Mouse (Mus musculus) frontal cortex, adult (tissue): ENCODE measurements at regions not wholly inside any gene's neighbourhood (a gene's known extent, or its start where the extent isn't known, plus 50 kb on each side); places are given as distances from the start of the nearest gene placed in this dataset.

Experiments
- ATAC-seq: cut with Nextera tagmentation; 2 replicates; pipeline ENCODE4 v1.9.2; 2017; ENCODE audit warnings: mild to moderate bottlenecking, moderate library complexity, mixed read lengths; ENCODE audit not compliant: low TSS enrichment

GRCm38 (mm10) chr7:71873817-71874216 is 432.6 kb downstream of the Mctp2 start:
- no peak for ATAC-seq

DNA sequence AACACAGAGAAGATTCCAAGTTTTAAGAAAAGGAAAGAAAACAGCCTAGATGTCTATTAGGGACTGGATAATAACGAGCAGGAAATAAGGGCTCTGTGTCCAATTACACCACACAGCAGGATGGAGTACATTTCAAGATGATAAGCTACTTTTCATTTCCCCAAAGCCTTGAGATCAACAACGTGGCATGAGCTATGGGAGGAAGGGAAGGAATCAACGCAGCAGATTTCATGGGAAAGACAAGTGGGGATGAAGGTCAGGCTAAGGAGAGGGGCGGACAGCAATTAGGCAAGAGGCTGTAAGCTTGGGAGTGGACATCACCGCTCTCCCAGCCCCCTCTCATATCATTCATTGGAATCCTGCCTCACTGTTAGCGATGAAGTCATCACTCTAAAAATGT is 433.5 kb downstream of the Mctp2 start:
- ATAC-seq, result no peak

GRCm38 (mm10) chr7:71867090-71867489 is 439.3 kb downstream of the Mctp2 start:
- peak; percentile 64; the same call in 1 of the 2 replicates for ATAC-seq

DNA sequence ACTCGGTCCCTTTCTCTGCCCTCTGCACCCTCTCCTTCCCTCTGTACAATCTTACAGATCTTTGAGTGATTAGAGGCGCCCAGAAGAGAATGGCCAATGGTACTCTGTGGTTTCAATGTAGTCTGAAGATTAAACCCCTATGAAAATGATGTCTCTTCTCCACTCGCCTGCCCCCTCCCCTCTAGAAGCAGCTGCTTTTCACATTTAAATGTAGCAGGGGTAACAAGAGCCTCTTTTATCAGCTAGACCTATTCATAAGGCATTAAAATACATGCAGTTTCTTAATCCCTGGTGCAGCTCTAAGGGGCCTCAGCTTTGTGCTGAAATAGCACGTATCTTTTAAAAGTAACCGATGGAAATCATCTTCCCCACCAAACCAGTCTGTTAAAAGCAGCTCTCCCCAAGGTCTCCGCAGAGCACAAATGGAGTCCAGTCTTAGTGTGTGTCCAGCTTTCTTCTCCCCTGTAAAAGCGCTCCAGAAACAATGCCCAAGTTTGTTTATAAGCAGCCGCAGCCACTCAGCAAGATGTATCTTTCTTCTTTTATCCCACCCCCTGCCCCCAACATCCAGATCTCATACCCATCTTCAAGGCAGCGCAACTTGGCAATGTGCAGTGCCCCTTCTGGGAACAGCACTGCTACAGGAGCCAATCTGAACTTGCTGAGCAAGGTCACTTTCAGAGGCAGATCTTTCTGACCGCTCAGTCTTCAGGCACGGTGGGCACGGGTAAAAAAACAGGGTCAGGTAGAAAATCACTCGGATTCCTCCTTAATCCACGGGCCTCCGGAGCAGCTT is 440.8 kb downstream of the Mctp2 start:
- no peak for ATAC-seq

DNA sequence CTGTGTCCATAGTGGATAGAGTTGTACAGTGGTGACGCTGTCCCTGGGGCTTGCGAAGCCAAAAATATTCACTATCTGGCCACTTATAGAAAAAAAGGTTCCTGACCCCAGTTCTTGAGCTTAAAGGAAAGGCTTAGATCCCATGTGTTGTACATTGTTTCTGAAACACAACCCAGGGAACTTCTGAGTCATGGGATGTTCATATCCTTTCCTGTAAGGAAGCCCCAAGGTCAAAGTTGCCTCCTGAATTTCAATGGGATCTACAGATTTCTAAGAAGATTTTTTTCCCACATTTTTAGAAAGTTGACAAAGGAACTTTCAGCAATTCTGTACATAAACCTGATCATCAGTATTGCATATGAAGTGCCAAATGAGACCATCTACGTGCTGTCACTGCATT is 453.5 kb downstream of the Mctp2 start:
- ATAC-seq, result no peak

DNA sequence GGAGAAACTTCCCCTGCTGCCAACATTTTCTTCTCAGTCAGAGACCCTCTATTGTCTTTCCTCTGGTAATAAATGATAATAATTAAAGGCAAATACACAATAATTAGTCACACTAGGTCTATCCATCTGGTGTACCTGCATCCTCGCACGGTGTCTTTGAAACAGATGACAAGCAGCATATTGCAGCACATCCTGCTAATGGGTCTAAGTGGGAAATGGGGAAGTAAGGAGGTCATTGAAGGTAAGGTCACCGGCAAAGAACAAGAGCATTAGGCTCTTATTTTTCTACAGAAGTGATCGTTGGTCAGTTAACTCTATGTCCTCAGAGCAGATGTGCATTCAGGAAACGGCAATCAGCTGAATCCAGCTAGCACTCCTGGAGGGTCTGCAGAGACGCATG is 457.2 kb downstream of the Mctp2 start:
- no peak for ATAC-seq

DNA sequence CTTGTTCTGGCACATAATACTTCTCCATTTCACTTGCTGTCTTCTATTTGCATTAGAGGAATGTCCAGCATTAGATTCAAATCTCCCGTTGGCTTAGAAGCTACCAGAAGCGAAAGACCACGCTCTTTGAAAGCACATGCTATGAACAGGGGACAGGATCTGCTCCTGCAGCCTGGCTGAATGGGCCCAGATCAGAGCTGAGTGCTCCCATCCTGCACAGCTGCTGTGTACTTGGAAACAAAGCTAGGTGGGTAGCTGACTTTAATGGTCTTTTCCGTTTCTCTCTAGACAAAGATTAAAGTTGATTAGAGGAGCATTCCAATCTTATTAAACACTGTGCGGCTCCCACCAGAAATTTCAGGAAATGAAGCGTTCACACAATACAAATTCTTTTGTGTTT is 468.6 kb downstream of the Mctp2 start:
- no peak for ATAC-seq

GRCm38 (mm10) chr7:71831790-71832525 is 474.4 kb downstream of the Mctp2 start:
- ATAC-seq, result no peak

GRCm38 (mm10) chr7:71829567-71829966 is 476.8 kb downstream of the Mctp2 start:
- no peak for ATAC-seq

DNA sequence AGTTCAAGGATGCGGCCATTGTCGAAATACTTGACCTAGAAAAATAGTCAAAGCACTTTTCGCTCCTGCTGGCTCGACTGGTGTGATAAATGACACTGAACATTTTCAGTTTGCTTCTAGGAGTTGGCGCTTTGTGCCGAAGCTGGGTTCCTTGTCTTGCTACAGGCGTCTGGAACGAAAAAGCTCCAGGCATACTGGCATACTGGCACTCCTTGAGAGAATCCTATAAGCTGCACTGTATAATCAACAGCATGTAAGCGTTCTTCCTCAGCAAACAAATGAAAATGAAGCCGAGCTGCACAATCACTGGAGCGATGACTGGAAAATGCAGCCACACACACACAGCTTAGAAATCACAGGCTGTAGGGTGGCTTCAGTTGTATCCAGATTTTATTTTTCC is 464.9 kb upstream of the Gm10295 start:
- ATAC-seq, result peak; percentile 79

DNA sequence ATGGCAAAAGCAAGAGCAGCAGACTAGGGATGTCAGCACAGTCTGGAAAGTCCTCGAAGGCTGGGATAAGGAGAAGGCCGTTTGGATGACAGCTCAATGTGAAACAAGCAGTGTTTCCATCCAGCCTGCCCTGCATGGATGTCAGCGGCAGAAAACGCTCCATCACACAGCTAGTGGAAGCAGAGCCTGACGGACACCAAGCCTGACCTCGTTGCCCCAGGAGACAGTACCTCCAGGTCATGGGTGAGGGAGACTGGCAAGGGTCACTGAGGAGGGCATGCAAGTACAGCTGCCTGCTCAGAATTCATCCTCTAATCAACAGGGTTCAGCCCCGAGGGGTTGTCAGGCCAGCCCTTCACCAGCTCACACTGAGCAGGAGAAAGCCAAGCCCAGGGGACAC is 442.9 kb upstream of the Gm10295 start:
- ATAC-seq, result no peak

DNA sequence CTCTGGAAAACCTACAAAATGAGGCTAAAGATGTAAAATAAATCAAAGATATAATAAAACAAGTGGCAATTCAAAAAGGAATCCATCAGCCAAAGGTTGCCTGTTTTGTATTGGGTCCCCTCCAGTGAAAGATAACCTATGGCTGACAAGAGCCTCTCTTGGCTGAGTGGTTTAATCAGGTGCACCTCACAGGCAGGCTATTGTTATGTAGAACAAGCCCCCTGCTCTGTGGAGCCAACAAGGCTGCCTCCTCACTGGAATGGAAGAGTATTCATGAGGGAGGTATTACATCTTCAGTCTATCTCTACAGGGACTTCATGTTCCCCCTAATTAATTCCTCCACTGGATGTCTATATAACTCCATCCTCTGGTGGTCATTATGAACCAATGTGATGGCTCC is 437.1 kb upstream of the Gm10295 start:
- no peak for ATAC-seq

- ATAC-seq, result no peak
Measured at GRCm38 (mm10) chr7:71782496-71782895, 431.2 kb upstream of the Gm10295 start.

DNA sequence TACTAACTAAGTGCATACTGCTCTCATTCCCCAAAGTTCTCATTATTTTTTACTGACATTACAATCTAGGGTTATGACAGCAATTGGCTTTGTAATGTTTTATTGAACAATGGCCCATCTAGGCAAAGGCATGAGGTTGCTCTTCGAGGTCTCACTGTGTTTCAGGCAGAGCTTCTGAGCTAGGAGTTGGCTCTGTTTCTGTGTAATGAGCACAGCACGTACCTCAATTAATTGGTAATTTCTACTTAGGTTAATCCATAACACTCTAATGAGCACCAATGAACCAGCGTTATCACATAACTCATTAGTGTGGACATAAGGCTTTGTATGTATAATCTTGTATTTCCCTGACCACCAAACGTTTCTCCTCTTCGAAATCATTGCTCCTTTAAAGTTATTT is 398.6 kb upstream of the Gm10295 start:
- ATAC-seq, result no peak

GRCm38 (mm10) chr7:71746118-71746897 is 395.0 kb upstream of the Gm10295 start:
- no peak for ATAC-seq

DNA sequence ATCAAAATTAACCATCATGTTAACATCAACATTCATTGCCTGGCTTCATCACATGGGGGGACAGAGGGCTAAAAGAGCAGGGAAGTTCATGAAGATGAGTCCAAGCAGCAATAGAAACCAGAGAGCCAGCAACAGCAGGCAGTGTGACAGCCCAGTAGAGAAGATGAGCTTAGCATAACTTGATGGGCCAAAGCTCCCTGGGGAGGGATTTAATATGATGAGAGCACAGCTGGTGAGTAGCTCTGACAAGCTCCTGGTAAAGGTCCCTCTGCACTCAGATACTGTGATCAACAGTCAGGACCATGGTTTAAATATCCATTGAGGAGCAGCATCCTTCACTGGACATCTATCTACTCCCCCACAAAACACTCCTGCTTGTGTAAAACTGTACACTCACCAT is 377.2 kb upstream of the Gm10295 start:
- ATAC-seq, result no peak

DNA sequence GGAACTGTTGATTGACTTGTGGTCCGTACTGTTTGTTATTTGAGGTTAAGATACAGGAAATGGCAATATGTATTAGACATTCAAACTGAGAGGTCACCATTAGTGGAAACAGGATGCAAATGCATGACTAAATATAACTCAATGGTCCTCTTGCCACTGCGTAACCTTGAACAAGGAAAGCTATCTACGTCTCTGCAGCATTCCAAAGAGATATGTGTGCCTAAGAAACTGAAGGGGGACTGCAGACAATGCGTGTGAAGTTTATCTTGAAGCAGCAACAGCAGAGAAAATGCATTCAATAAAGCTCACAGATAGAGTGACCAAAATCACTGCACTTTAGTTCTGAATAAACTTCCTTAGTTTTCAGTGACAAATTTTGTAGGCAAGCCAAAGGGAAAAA is 356.9 kb upstream of the Gm10295 start:
- ATAC-seq, result no peak

DNA sequence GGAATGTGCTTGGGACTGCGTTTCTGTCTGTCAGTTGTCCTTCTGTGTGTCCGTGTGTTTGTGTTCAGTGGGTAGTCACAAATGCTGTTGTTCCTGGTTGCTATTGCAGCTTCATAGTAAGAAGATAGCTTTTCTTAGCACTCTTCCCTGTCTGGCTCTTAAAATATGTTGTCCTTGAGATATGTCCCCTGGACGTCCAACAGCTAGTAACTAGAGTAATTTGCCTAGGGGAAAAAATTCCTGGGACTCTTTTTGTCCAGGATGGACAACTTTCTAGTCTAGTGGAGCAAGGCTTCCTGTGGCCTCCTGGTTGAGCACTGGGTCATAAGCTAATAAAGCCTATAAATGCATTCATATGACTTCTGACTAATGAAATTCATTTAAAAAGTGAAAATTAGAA is 354.9 kb upstream of the Gm10295 start:
- no peak for ATAC-seq

GRCm38 (mm10) chr7:71705426-71706050 is 354.3 kb upstream of the Gm10295 start:
- ATAC-seq, result peak; percentile 76

- no peak for ATAC-seq
Measured at GRCm38 (mm10) chr7:71704661-71705240, 353.5 kb upstream of the Gm10295 start.
